9 mouse cellular contexts compared by ENCODE assay signal in the genomic region with DNA sequence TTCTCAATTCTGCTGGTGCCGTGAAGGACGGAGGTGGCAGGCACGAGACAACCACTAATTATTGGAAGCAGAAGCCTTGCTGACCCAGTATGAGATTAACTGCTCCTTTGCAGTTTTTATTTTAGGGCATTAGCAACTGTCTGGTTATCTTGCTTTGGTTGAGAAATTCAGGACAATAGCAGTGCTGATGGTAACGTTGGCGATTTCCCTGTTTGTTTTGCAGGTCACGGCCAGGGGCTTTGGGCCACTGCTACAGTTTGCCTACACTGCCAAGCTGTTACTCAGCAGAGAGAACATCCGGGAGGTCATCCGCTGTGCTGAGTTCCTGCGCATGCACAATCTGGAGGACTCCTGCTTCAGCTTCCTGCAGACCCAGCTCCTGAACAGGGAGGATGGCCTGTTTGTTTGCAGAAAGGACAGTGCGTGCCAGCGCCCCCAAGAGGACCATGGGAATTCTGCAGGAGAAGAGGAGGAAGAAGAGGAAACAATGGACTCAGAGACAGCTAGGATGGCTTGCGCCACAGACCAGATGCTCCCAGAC. TPM values are rescaled to one million over a fixed set of nuclear protein-coding genes. Genes with fewer than 3 reads are reported as not detected.
DNase-seq lines count a peak whose midpoint lies in the region; ATAC-seq and TF ChIP-seq lines count a peak whose summit lies in the region.
"Had no signal": no experiment of that assay in that cellular context is flagged by ENCODE, and none has a peak within 500 bp of the region (broad histone marks: within the 10 kb centered on the region; RNA-seq: fewer than 3 reads in every experiment).

No protein-coding gene starts in this region.

- H3K4me3 ChIP-seq in bone marrow macrophage, adult 2 months (ENCODE audit: insufficient read depth, low read length), result no peak overlapping the region
- H3K4me3 ChIP-seq in forebrain, postnatal 0 days (ENCODE audit: low read depth, low read length), result no peak overlapping the region

- TF ChIP-seq CTCF in bone marrow macrophage, adult 2 months (IDR thresholded peaks at IDR 0.05; ENCODE audit: low read depth, low read length), result 0 out of 2 replicates have a peak, but pooled peaks have one; percentile 10
- TF ChIP-seq CTCF in forebrain, postnatal 0 days (IDR thresholded peaks at IDR 0.05; ENCODE audit: low read depth), result peak; percentile 57

- H3K9me3 ChIP-seq in forebrain, postnatal 0 days (ENCODE audit: low read length), result no peaks in the 10 kb centered on the region

- H3K4me1 ChIP-seq in bone marrow macrophage, adult 2 months (ENCODE audit: control insufficient read depth, insufficient read depth, low read length), result peaks cover 45% of the 10 kb centered on the region
- no peaks in the 10 kb centered on the region; the same call in 1 of the 2 replicates for H3K4me1 ChIP-seq in forebrain, postnatal 0 days (ENCODE audit: insufficient read depth)

- 47% methylated on average over 12 of the region's 12 CpGs for WGBS in forebrain, postnatal 0 days

- H3K27ac ChIP-seq in bone marrow macrophage, adult 2 months (ENCODE audit: insufficient read depth, low read depth, low read length), result no peak overlapping the region
- H3K27ac ChIP-seq in forebrain, postnatal 0 days (ENCODE audit: low read depth, low read length), result peak overlapping the region; percentile 74

- H3K9ac ChIP-seq in forebrain, postnatal 0 days, result no peak overlapping the region

- no peak for TF ChIP-seq POLR2A in bone marrow macrophage, adult 2 months (IDR thresholded peaks at IDR 0.05; ENCODE audit: borderline replicate concordance, low read depth, low read length)

- peak; percentile 49 for DNase-seq in MN1 (ENCODE audit: low spot score)
- DNase-seq in forebrain, postnatal 0 days, result no peak
- DNase-seq in heart, postnatal 4 days, result peak; percentile 59
- peak; percentile 60 to 68 for DNase-seq in layer of hippocampus, adult 8-10 months (ENCODE audit: low spot score in 2 of 2)
- DNase-seq in lung, postnatal 25 days (ENCODE audit: low spot score), result peak; percentile 68
- DNase-seq in right cerebral cortex, postnatal 36 days (ENCODE audit: low spot score in 2 of 2), result peak; percentile 40 to 51
- no peak for DNase-seq in urinary bladder, postnatal 25 days (ENCODE audit: low spot score)

- H3K4me2 ChIP-seq in forebrain, postnatal 0 days (ENCODE audit: low read depth), result no peak overlapping the region

- peak; percentile 61 for ATAC-seq in forebrain, postnatal 0 days

- peaks cover 26% of the 10 kb centered on the region for H3K36me3 ChIP-seq in forebrain, postnatal 0 days (ENCODE audit: insufficient read depth)

- H3K27me3 ChIP-seq in forebrain, postnatal 0 days (ENCODE audit: insufficient read depth, low read length), result no peaks in the 10 kb centered on the region

RNA-seq across cellular contexts. Expression of gene Gja10, which starts 40.9 kb away (rescaled TPM):
- not detected in 2 replicates for polyA plus RNA-seq in bone marrow macrophage, adult 2 months (2012; ENCODE audit: insufficient read depth, insufficient read length, missing spikeins)
- total RNA-seq in forebrain, postnatal 0 days (2014; rRNA removed), result 0.14 TPM in 1 of 2 replicates, not detected in the other
- not detected in 2 replicates for polyA plus RNA-seq in forebrain, postnatal 0 days (2015; fragmentation: Nextera tagmentation; extraction: Ambion mirVana)
- not detected for total RNA-seq in heart, postnatal 4 days (2021)
- not detected for total RNA-seq in layer of hippocampus, adult 8-10 months (2022)
- polyA plus RNA-seq: macrophage had no signal

RNA-seq across cellular contexts. Expression of gene Casp8ap2, which starts 53.6 kb away (rescaled TPM):
- 10.5 and 11.3 TPM in 2 replicates for polyA plus RNA-seq in bone marrow macrophage, adult 2 months (2012; ENCODE audit: insufficient read depth, insufficient read length, missing spikeins)
- total RNA-seq in forebrain, postnatal 0 days (2014; rRNA removed), result 22.9 and 25.1 TPM in 2 replicates
- 25.4 and 30.4 TPM in 2 replicates for polyA plus RNA-seq in forebrain, postnatal 0 days (2015; fragmentation: Nextera tagmentation; extraction: Ambion mirVana)
- total RNA-seq in heart, postnatal 4 days (2021), result 10 to 100 TPM; 10.5 to 11.9 TPM
- total RNA-seq in layer of hippocampus, adult 8-10 months (2022), result 10 to 100 TPM in 3 of 4 experiments, 1 to 10 TPM in 1; 9.5 to 13.0 (median 11.4) TPM

Comparison
In these comparisons a context has a peak if more than half of its experiments do, and no peak if none do; other contexts are left out.
1. DNase-seq: peak in MN1 (single experiment), heart, postnatal 4 days (single experiment), layer of hippocampus, adult 8-10 months (2 of 2), lung, postnatal 25 days (single experiment) and right cerebral cortex, postnatal 36 days (2 of 2); none in forebrain, postnatal 0 days (single experiment) and urinary bladder, postnatal 25 days (single experiment).